Mouse (Mus musculus): ENCODE data around the gene 4933405O20Rik.

4933405O20Rik gene

DNA sequence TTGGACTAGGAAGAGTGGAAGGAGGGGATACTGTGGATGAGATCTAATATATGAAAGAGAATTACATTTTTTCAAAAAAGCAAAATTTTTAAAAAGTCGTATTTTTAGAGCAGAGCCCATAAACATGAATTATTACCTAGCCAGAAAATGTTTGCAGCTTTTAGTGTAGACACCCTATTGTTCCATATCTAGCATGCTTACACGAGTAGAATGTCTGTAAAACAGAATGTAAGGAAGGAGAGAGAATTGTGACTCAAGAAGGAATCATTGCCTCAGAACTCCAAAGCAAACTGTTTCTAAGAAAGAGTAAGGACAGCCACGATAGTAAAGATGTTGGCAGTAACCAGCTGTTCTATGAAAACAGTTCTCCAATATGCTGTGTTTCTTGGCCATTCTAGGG is at the start of gene 4933405O20Rik:
Gene 4933405O20Rik (plus strand): TSS at position 301 of the 400 bp plus-strand sequence.
- DNase-seq (ENCODE audit: low read depth, low spot score), result no peak

- DNase-seq (ENCODE audit: low read depth, low spot score), result no peak
Measured at GRCm38 (mm10) chr7:50549572-50549971, 49.4 kb upstream of the 4933405O20Rik start.

GRCm38 (mm10) chr7:50551426-50551825 is 47.6 kb upstream of the 4933405O20Rik start:
- DNase-seq (ENCODE audit: low read depth, low spot score), result no peak

GRCm38 (mm10) chr7:50562708-50563107 is 36.3 kb upstream of the 4933405O20Rik start:
- DNase-seq (ENCODE audit: low read depth, low spot score), result no peak

GRCm38 (mm10) chr7:50573841-50574240 is 25.1 kb upstream of the 4933405O20Rik start:
- no peak for DNase-seq (ENCODE audit: low read depth, low spot score)

GRCm38 (mm10) chr7:50588642-50589424 is 10.2 kb upstream of the 4933405O20Rik start:
- DNase-seq (ENCODE audit: low read depth, low spot score), result no peak

DNA sequence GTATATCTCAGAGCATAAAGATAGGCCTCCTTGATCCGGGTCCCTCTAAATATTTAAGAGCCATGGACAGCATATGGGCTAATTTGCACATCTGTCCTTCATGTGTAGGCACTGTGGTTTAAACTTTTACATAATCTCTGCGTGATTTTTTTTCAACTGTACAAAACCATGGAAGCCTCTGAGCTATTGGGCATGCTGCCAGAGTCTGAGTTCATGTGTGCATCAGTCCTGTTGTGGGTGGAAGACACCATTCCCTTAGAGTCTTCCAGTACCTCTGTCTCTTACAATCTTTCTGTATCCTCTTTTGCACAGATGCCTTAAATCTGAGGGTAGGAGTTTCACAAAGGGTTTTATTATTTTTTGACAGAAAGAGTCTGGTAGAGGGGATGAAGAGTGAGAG is 15.1 kb downstream of the 4933405O20Rik start:
- no peak for DNase-seq (ENCODE audit: low read depth, low spot score)

- DNase-seq (ENCODE audit: low read depth, low spot score), result no peak
Measured at GRCm38 (mm10) chr7:50629186-50629585, 30.2 kb downstream of the 4933405O20Rik start.

DNA sequence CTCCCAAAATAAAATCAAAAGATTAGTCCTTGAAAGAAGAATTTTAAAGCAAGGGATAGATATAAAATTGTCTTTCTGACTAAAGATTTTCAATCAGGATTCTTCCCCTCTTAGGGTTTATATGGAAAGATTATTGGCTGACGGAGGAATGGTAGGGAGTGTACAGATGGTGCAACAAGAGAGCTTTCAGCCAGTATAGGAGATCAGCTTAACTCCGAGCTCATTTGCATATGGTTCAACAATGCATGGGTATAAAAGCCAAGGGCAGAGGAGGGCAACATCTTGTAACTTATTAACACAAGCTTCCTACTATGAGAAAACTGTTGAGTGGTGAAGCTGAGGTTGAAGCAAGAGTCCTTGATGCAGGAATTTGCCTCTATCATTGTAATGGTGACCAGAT is 34.2 kb downstream of the 4933405O20Rik start:
- no peak for DNase-seq (ENCODE audit: low read depth, low spot score)

Data from WW6 (cell line).